Mouse (Mus musculus) right cerebral cortex, postnatal 4 days (tissue): ENCODE data around the gene 2310046K23Rik.
"Not testable (repeated sequence)": the region's sequence is repeated elsewhere in the genome, so short reads cannot be mapped to it uniquely, and the experiment has no call there.

ENCODE experiments used
- DNase-seq: peaks from one replicate; pipeline ENCODE4 v3.0.0-alpha.2; 2022

The 2310046K23Rik gene

GRCm38 (mm10) chr3:92534411-92534810 lies at the start of gene 2310046K23Rik:
Gene 2310046K23Rik, minus strand, starts transcription at chr3:92534511.
- DNase-seq, result no peak

GRCm38 (mm10) chr3:92583164-92583826 lies 49.0 kb upstream of the 2310046K23Rik start:
- DNase-seq, result no peak

- DNase-seq, result no peak
Observed at GRCm38 (mm10) chr3:92579508-92579907, 45.2 kb upstream of the 2310046K23Rik start.

GRCm38 (mm10) chr3:92578652-92579413 lies 44.5 kb upstream of the 2310046K23Rik start:
- no peak for DNase-seq

- DNase-seq, result no peak
Observed at GRCm38 (mm10) chr3:92573449-92574041, 39.2 kb upstream of the 2310046K23Rik start, which contains the start of gene Ivl. Gene Ivl, minus strand, starts transcription at chr3:92573735.

- no peak for DNase-seq
Observed at GRCm38 (mm10) chr3:92572514-92573155, 38.3 kb upstream of the 2310046K23Rik start.

- no peak for DNase-seq
Observed at GRCm38 (mm10) chr3:92568752-92569151, 34.4 kb upstream of the 2310046K23Rik start.

GRCm38 (mm10) chr3:92565418-92565817 lies 31.1 kb upstream of the 2310046K23Rik start:
- no peak for DNase-seq

GRCm38 (mm10) chr3:92512325-92512724 lies 22.0 kb downstream of the 2310046K23Rik start:
- DNase-seq, result no peak

GRCm38 (mm10) chr3:92510786-92511185 lies 23.5 kb downstream of the 2310046K23Rik start:
- DNase-seq, result peak; percentile 8

- DNase-seq, result no peak
Observed at GRCm38 (mm10) chr3:92508185-92508584, 26.1 kb downstream of the 2310046K23Rik start.

GRCm38 (mm10) chr3:92503528-92503927 lies 30.8 kb downstream of the 2310046K23Rik start:
- DNase-seq, result no peak

GRCm38 (mm10) chr3:92500393-92500792 lies 33.9 kb downstream of the 2310046K23Rik start, which contains the start of gene Sprr4:
Gene Sprr4, minus strand, starts transcription at chr3:92500493.
- DNase-seq, result no peak

- DNase-seq, result not testable (repeated sequence)
Observed at GRCm38 (mm10) chr3:92490262-92490661, 44.0 kb downstream of the 2310046K23Rik start.

GRCm38 (mm10) chr3:92486307-92486706 lies 48.0 kb downstream of the 2310046K23Rik start:
- DNase-seq, result no peak

GRCm38 (mm10) chr3:92485863-92486262 lies 48.4 kb downstream of the 2310046K23Rik start, which contains the start of gene Sprr1a:
Gene Sprr1a, minus strand, starts transcription at chr3:92485895.
- DNase-seq, result no peak
